Mouse (Mus musculus) liver, embryonic 14.5 days (tissue): Measurements from ENCODE around the gene Plb1.

Experiments
- CTCF ChIP-seq: IDR thresholded peaks from 2 replicates; pipeline ENCODE4 v1.5.1; 2016; ENCODE audit warnings: antibody characterized with exemption, low read depth, control low read depth
- EP300 ChIP-seq: IDR thresholded peaks from 2 replicates; pipeline ENCODE4 v1.6.1; 2016; ENCODE audit warnings: antibody characterized with exemption, low read depth

DNA sequence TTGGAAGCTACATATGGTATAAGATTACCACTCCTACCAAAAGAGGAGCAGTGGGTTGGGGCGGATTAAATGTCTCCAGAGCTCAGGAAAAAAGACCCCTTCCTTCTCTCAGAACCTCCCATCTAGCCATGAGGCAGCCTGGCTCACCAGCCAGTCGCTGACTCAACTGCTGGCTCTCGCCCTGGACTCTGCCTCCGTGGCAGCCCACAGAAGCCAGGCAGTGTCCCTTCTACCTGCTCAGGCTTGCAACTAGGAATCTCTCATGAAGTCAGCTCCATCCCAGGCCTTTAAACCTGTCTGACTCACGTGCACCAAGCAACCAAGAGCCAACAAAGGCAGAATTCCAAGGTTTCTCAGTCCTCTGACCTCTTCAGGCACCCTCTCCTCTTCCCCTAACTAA, 103.6 kb downstream of the Plb1 start:
- TF ChIP-seq EP300: no peak
- TF ChIP-seq CTCF: no peak
